In genomic region chr7:31126851-31127724, GRCm38 (mm10) we compare ENCODE assay signal across 8 mouse cellular contexts. TPM values are rescaled to one million over a fixed set of nuclear protein-coding genes. Genes with fewer than 3 reads are reported as not detected.
DNase-seq lines count a peak whose midpoint lies in the region; ATAC-seq and TF ChIP-seq lines count a peak whose summit lies in the region.

TSS of gene Scn1b (minus strand) at chr7:31127003.

- H3K36me3 ChIP-seq in spleen, adult 2 months (ENCODE audit: control insufficient read depth, insufficient read depth, low read length): peaks cover 25% of the 10 kb centered on the region
- peaks cover 18% of the 10 kb centered on the region; the same call in 1 of the 2 replicates for H3K36me3 ChIP-seq in intestine, embryonic 15.5 days
- H3K36me3 ChIP-seq in liver, embryonic 11.5 days (ENCODE audit: control insufficient read depth, insufficient read depth, low read length): peaks cover 19% of the 10 kb centered on the region

- peak within 1 kb of the TSS; percentile 49 for H3K9ac ChIP-seq in intestine, embryonic 15.5 days
- H3K9ac ChIP-seq in liver, embryonic 11.5 days (ENCODE audit: low read depth, low read length): peak within 1 kb of the TSS; percentile 43; the same call in 1 of the 2 replicates

- H3K4me3 ChIP-seq in spleen, adult 2 months (ENCODE audit: extremely low read depth, insufficient read depth, insufficient read length): peak within 1 kb of the TSS; percentile 47
- peak within 1 kb of the TSS; percentile 60 for H3K4me3 ChIP-seq in intestine, embryonic 15.5 days (replicated peaks)
- H3K4me3 ChIP-seq in liver, embryonic 11.5 days (ENCODE audit: low read depth, low read length): peak within 1 kb of the TSS; percentile 58

- ATAC-seq in intestine, embryonic 15.5 days: peak; percentile 62
- peak; percentile 35; the same call in 1 of the 2 replicates for ATAC-seq in liver, embryonic 11.5 days (replicated peaks; ENCODE audit: low FRiP score)

- 0 out of 2 replicates have a peak within 1 kb of the TSS, but pooled peaks have one; percentile 27 for H3K27ac ChIP-seq in spleen, adult 2 months (ENCODE audit: insufficient read depth, low read length)
- H3K27ac ChIP-seq in intestine, embryonic 15.5 days: no peak within 1 kb of the TSS
- H3K27ac ChIP-seq in liver, embryonic 11.5 days (ENCODE audit: low read depth, low read length): no peak within 1 kb of the TSS

- 5% methylated on average over 48 of the region's 60 CpGs for WGBS in spleen, adult 2 months
- under 1% methylated on average over 60 of the region's 60 CpGs for WGBS in intestine, embryonic 15.5 days
- WGBS in liver, embryonic 11.5 days: 2% methylated on average over 54 of the region's 60 CpGs

- DNase-seq in spleen, adult 2 months (ENCODE audit: low read depth in 1 of 2, low spot score in 2 of 2): no peak
- no peak for DNase-seq in spleen, postnatal 14 days (ENCODE audit: low spot score in 2 of 2)
- peak; percentile 75 to 85 for DNase-seq in cerebellum, postnatal 36 days
- no peak for DNase-seq in gonadal fat pad, adult 2 months (ENCODE audit: low read depth)
- no peak for DNase-seq in liver, embryonic 11.5 days (ENCODE audit: low spot score)
- DNase-seq in naive thymus-derived CD4-positive, alpha-beta T cell, adult 2 months (ENCODE audit: low read depth): peak; percentile 58
- DNase-seq in B cell, adult 2 months: no peak

- H3K4me2 ChIP-seq in intestine, embryonic 15.5 days (replicated peaks): peak within 1 kb of the TSS; percentile 99
- H3K4me2 ChIP-seq in liver, embryonic 11.5 days: peak within 1 kb of the TSS; percentile 86

- no peak for TF ChIP-seq CTCF in spleen, adult 2 months (IDR thresholded peaks at IDR 0.05; ENCODE audit: extremely low read depth, insufficient read depth, insufficient read length, insufficient replicate concordance)

- H3K4me1 ChIP-seq in spleen, adult 2 months (ENCODE audit: control insufficient read depth, insufficient read depth, insufficient read length): peaks cover 10% of the 10 kb centered on the region
- peaks cover 13% of the 10 kb centered on the region; the same call in 1 of the 2 replicates for H3K4me1 ChIP-seq in intestine, embryonic 15.5 days (replicated peaks)
- H3K4me1 ChIP-seq in liver, embryonic 11.5 days (replicated peaks; ENCODE audit: control insufficient read depth, insufficient read depth, low read length): peaks cover 8% of the 10 kb centered on the region; the same call in 1 of the 2 replicates

- peaks cover 7% of the 10 kb centered on the region for H3K27me3 ChIP-seq in spleen, adult 2 months (ENCODE audit: control insufficient read depth, insufficient read depth, low read length)
- H3K27me3 ChIP-seq in intestine, embryonic 15.5 days (replicated peaks): peaks cover 30% of the 10 kb centered on the region
- H3K27me3 ChIP-seq in liver, embryonic 11.5 days (replicated peaks; ENCODE audit: control insufficient read depth, insufficient read depth, low read length): peaks cover 43% of the 10 kb centered on the region

- no peak for TF ChIP-seq POLR2A in spleen, adult 2 months (IDR thresholded peaks at IDR 0.05; ENCODE audit: low read depth, low read length)

- no peaks in the 10 kb centered on the region for H3K9me3 ChIP-seq in intestine, embryonic 15.5 days
- H3K9me3 ChIP-seq in liver, embryonic 11.5 days (ENCODE audit: control insufficient read depth, low read length): no peaks in the 10 kb centered on the region

RNA-seq across cellular contexts. Expression of gene Scn1b, which starts in this region (rescaled TPM):
- polyA plus RNA-seq in spleen, adult 2 months (2012; rRNA removed): 41.6 and 48.4 TPM in 2 replicates
- 30.3 and 42.4 TPM in 2 replicates for polyA plus RNA-seq in gonadal fat pad, adult 2 months (2012; rRNA removed)
- 1.6 and 1.8 TPM in 2 replicates for polyA plus RNA-seq in intestine, embryonic 15.5 days (2015; fragmentation: Nextera tagmentation; extraction: Ambion mirVana)
- 0.57 and 1.0 TPM in 2 replicates for polyA plus RNA-seq in liver, embryonic 11.5 days (2014; fragmentation: Nextera tagmentation; extraction: Ambion mirVana)

Comparison
In these comparisons a context has a peak if more than half of its experiments do, and no peak if none do; other contexts are left out.
1. RNA of gene Scn1b (polyA plus RNA-seq): 30.3 to 42.4 TPM in gonadal fat pad, adult 2 months and 41.6 to 48.4 TPM in spleen, adult 2 months; 1.6 to 1.8 TPM in intestine, embryonic 15.5 days and 0.57 to 1.0 TPM in liver, embryonic 11.5 days; every median in the first group is over 10 times any median in the second.
2. DNase-seq: peak in cerebellum, postnatal 36 days (2 of 2) and naive thymus-derived CD4-positive, alpha-beta T cell, adult 2 months (single experiment); none in spleen, adult 2 months (0 of 2), spleen, postnatal 14 days (0 of 2), gonadal fat pad, adult 2 months (single experiment), liver, embryonic 11.5 days (single experiment) and B cell, adult 2 months (0 of 2).
3. Peak in every context shown above with its lines, with median percentiles within 50 percentile points of each other: H3K4me3 ChIP-seq.